Mouse (Mus musculus): ENCODE data around the gene Cracr2b. TPM values are rescaled to one million over a fixed set of nuclear protein-coding genes. Genes with fewer than 3 reads are reported as not detected.

Cracr2b gene
- polyA plus RNA-seq, 1 experiment = 57.1 TPM

DNA sequence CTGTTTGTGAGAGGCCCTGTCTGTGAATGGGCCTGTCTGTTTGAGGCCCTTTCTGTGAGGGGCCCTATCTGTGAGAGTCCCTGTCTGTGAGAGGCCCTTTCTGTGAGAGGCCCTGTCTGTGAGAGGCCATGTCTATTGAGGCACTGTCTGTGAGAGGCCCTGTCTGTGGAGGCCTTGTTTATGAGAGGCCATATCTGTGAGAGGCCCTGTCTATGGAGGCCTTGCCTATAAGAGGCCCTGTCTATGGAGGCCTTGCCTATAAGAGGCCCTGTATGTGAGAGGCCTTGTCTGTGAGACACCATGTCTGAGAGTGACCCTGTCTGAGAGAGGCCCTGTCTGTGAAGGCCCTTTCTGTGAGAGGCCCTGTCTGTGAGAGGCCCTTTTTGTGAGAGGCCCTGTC, 47.3 kb downstream of the Cracr2b start:
- TF ChIP-seq POLR2A (IDR thresholded peaks at IDR 0.05; ENCODE audit: low read depth, low read length) (no peak), CTCF (IDR thresholded peaks at IDR 0.05; ENCODE audit: extremely low read depth, insufficient read length, insufficient replicate concordance, low read depth, low read length) (no peak)
- Histone ChIP-seq H3K4me1 (ENCODE audit: control insufficient read depth, insufficient read depth, insufficient read length, low read length) (peaks cover 2% of the 10 kb centered on the region; the same call in 1 of the 2 replicates), H3K4me3 (ENCODE audit: low read depth, low read length) (no peak overlapping the region), H3K27ac (ENCODE audit: insufficient read depth, low read depth, low read length) (no peak overlapping the region), H3K36me3 (ENCODE audit: control insufficient read depth, insufficient read depth, low read length) (peaks cover 8% of the 10 kb centered on the region; the same call in 1 of the 2 replicates), H3K27me3 (ENCODE audit: control insufficient read depth, insufficient read depth, low read length) (no peaks in the 10 kb centered on the region)

DNA sequence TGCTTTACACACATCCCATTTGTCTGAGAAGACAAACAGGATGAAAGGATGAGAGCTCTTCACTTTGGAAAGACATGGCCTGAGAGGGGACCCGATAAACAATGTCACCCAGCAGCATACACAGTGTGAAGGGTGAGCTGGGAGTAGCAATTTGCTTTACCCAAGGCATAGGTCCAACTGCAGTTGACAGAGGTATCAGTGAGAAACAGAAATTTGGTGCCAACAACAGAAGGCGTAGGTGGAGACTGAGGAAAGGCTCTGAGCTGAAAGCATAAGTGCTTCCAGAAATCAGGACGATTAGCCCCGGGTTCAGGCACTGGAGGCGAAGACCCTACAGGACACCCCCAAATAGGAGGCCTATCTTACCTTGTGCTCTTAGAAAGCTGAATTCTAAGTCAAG, 49.3 kb downstream of the Cracr2b start:
- TF ChIP-seq POLR2A (IDR thresholded peaks at IDR 0.05; ENCODE audit: low read depth, low read length) = no peak
- TF ChIP-seq CTCF (IDR thresholded peaks at IDR 0.05; ENCODE audit: extremely low read depth, insufficient read length, insufficient replicate concordance, low read depth, low read length) = no peak
- Histone ChIP-seq H3K4me1 (ENCODE audit: control insufficient read depth, insufficient read depth, insufficient read length, low read length) (peaks cover 2% of the 10 kb centered on the region; the same call in 1 of the 2 replicates), H3K36me3 (ENCODE audit: control insufficient read depth, insufficient read depth, low read length) (peaks cover 15% of the 10 kb centered on the region), H3K27me3 (ENCODE audit: control insufficient read depth, insufficient read depth, low read length) (no peaks in the 10 kb centered on the region), H3K27ac (ENCODE audit: insufficient read depth, low read depth, low read length) (no peak overlapping the region), H3K4me3 (ENCODE audit: low read depth, low read length) (no peak overlapping the region)
- 96% methylated on average over 5 of the region's 5 CpGs for WGBS

DNA sequence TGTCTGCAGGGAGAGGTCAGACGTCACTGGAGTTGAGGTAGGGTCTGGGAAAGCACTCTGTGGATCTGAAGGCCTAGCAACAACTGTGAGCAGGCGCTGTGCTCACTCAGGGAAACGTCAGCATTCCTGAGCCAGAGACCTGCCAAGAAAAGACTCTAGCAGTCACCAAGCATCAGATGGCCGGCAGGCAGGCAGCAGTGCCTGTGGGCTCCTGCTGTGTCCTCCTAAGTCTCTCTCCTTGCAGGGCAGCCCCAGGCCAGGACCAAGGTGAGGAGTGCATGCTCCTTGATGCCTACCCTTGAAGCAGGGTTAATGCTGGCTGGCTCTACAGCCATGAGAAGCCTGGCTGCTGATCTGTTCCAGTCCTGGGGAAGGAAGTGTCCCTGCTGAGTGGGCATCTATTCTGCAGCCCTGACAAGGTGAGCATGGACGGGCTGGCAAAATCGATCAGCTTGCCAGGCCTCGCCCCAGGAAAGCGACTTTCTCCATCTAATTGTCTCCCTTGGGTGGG, 49.8 kb downstream of the Cracr2b start:
- peaks cover 15% of the 10 kb centered on the region for H3K36me3 ChIP-seq (ENCODE audit: control insufficient read depth, insufficient read depth, low read length)
- WGBS = 89% methylated on average over 8 of the region's 8 CpGs
- no peak overlapping the region for H3K4me3 ChIP-seq (ENCODE audit: low read depth, low read length)
- no peaks in the 10 kb centered on the region for H3K4me1 ChIP-seq (ENCODE audit: control insufficient read depth, insufficient read depth, insufficient read length, low read length)
- H3K27ac ChIP-seq (ENCODE audit: insufficient read depth, low read depth, low read length) = no peak overlapping the region
- no peak for TF ChIP-seq POLR2A (IDR thresholded peaks at IDR 0.05; ENCODE audit: low read depth, low read length)
- TF ChIP-seq CTCF (IDR thresholded peaks at IDR 0.05; ENCODE audit: extremely low read depth, insufficient read length, insufficient replicate concordance, low read depth, low read length) = no peak
- no peaks in the 10 kb centered on the region for H3K27me3 ChIP-seq (ENCODE audit: control insufficient read depth, insufficient read depth, low read length)

Other genes starting within 250 kb of the Cracr2b start
- 4.9 and 8.1 TPM in 2 replicates for gene Lmntd2, start 247.0 kb upstream of the Cracr2b start, polyA plus RNA-seq (2012; rRNA removed)
- 115 and 258 TPM in 2 replicates for gene Rassf7, start 245.2 kb upstream of the Cracr2b start, polyA plus RNA-seq (2012; rRNA removed)
- gene Phrf1, start 232.3 kb upstream of the Cracr2b start, polyA plus RNA-seq (2012; rRNA removed) = 21.3 and 34.2 TPM in 2 replicates
- 91.6 and 484 TPM in 2 replicates for gene Irf7, start 194.6 kb upstream of the Cracr2b start, polyA plus RNA-seq (2012; rRNA removed)
- 536 and 1,345 TPM in 2 replicates for gene Cdhr5, start 184.3 kb upstream of the Cracr2b start, polyA plus RNA-seq (2012; rRNA removed)
- gene Sct, start 182.0 kb upstream of the Cracr2b start, polyA plus RNA-seq (2012; rRNA removed) = 337 and 777 TPM in 2 replicates
- 0.04 and 0.30 TPM in 2 replicates for gene Drd4, start 169.1 kb upstream of the Cracr2b start, polyA plus RNA-seq (2012; rRNA removed)
- 14.7 and 26.0 TPM in 2 replicates for gene Deaf1, start 133.4 kb upstream of the Cracr2b start, polyA plus RNA-seq (2012; rRNA removed)
- 11.1 and 23.7 TPM in 2 replicates for gene Tmem80, start 133.4 kb upstream of the Cracr2b start, polyA plus RNA-seq (2012; rRNA removed)
- 279 and 528 TPM in 2 replicates for gene Eps8l2, start 122.2 kb upstream of the Cracr2b start, polyA plus RNA-seq (2012; rRNA removed)
- 191 and 473 TPM in 2 replicates for gene Taldo1, start 68.9 kb upstream of the Cracr2b start, polyA plus RNA-seq (2012; rRNA removed)
- 23.8 and 48.4 TPM in 2 replicates for gene Gatd1, start 47.0 kb upstream of the Cracr2b start, polyA plus RNA-seq (2012; rRNA removed)
- 0.84 and 1.0 TPM in 2 replicates for gene Cend1, start 31.6 kb upstream of the Cracr2b start, polyA plus RNA-seq (2012; rRNA removed)
- 104 and 488 TPM in 2 replicates for gene Slc25a22, start 23.2 kb upstream of the Cracr2b start, polyA plus RNA-seq (2012; rRNA removed)
- 5.8 and 13.9 TPM in 2 replicates for gene Pidd1, start 17.1 kb upstream of the Cracr2b start, polyA plus RNA-seq (2012; rRNA removed)
- gene Rplp2, start 13.7 kb upstream of the Cracr2b start, polyA plus RNA-seq (2012; rRNA removed) = 287 and 441 TPM in 2 replicates
- gene Pnpla2, start 5.9 kb upstream of the Cracr2b start, polyA plus RNA-seq (2012; rRNA removed) = 86.0 and 319 TPM in 2 replicates
- gene Cd151, start 6.3 kb downstream of the Cracr2b start, polyA plus RNA-seq (2012; rRNA removed) = 209 and 414 TPM in 2 replicates
- gene Polr2l, start 14.0 kb downstream of the Cracr2b start, polyA plus RNA-seq (2012; rRNA removed) = 29.9 and 30.2 TPM in 2 replicates
- 15.7 and 16.1 TPM in 2 replicates for gene Tspan4, start 14.1 kb downstream of the Cracr2b start, polyA plus RNA-seq (2012; rRNA removed)
- gene Chid1, start 78.8 kb downstream of the Cracr2b start, polyA plus RNA-seq (2012; rRNA removed) = 21.5 and 30.7 TPM in 2 replicates
- 49.6 and 109 TPM in 2 replicates for gene Ap2a2, start 101.1 kb downstream of the Cracr2b start, polyA plus RNA-seq (2012; rRNA removed)
- 1.4 and 475 TPM in 2 replicates for gene Muc6, start 194.2 kb downstream of the Cracr2b start, polyA plus RNA-seq (2012; rRNA removed)
- 453 and 2,633 TPM in 2 replicates for gene Muc2, start 229.2 kb downstream of the Cracr2b start, polyA plus RNA-seq (2012; rRNA removed)

All from small intestine, adult 2 months (tissue).